Comparison of ENCODE assay signal across 8 mouse cellular contexts in genomic region chr5:83440259-83440658, GRCm38 (mm10).
DNase-seq lines count a peak whose midpoint lies in the region; ATAC-seq lines count a peak whose summit lies in the region.
"Had no signal": no experiment of that assay in that cellular context is flagged by ENCODE, and none has a peak within 500 bp of the region (broad histone marks: within the 10 kb centered on the region; RNA-seq: fewer than 3 reads in every experiment).

No protein-coding gene starts in this region.

- ATAC-seq in midbrain, embryonic 15.5 days (replicated peaks), result no peak
- peak; percentile 48 for ATAC-seq in inflammation-experienced regulatory T-cells, adult 6 months

- no peaks in the 10 kb centered on the region for H3K36me3 ChIP-seq in midbrain, embryonic 10.5 days
- no peaks in the 10 kb centered on the region for H3K36me3 ChIP-seq in midbrain, embryonic 15.5 days (replicated peaks)
- H3K36me3 ChIP-seq: hindbrain, embryonic 15.5 days had no signal

- no peak overlapping the region for H3K4me2 ChIP-seq in midbrain, embryonic 15.5 days
- H3K4me2 ChIP-seq: hindbrain, embryonic 15.5 days had no signal

- no peaks in the 10 kb centered on the region for H3K27me3 ChIP-seq in midbrain, embryonic 10.5 days (ENCODE audit: low read depth, poor library complexity, severe bottlenecking)
- H3K27me3 ChIP-seq in midbrain, embryonic 15.5 days (replicated peaks), result no peaks in the 10 kb centered on the region
- H3K27me3 ChIP-seq: hindbrain, embryonic 15.5 days had no signal

- H3K4me3 ChIP-seq in midbrain, embryonic 10.5 days, result no peak overlapping the region
- no peak overlapping the region for H3K4me3 ChIP-seq in midbrain, embryonic 15.5 days
- H3K4me3 ChIP-seq: hindbrain, embryonic 15.5 days had no signal

- DNase-seq in midbrain, embryonic 10.5 days (ENCODE audit: low spot score), result peak; percentile 44
- peak; percentile 8 to 34 for DNase-seq in adrenal gland, postnatal 36 days
- DNase-seq in embryo, embryonic 11 days, result peak; percentile 59
- DNase-seq in lung, postnatal 10 days, result peak; percentile 25
- peak; percentile 38 for DNase-seq in telencephalon, adult 2 months (ENCODE audit: low read depth, low spot score)

- WGBS in midbrain, embryonic 10.5 days, result 7% methylated on average over 3 of the region's 3 CpGs
- WGBS in midbrain, embryonic 15.5 days, result 8% methylated on average over 3 of the region's 3 CpGs

- no peak overlapping the region for H3K9ac ChIP-seq in midbrain, embryonic 15.5 days
- H3K9ac ChIP-seq: hindbrain, embryonic 15.5 days had no signal

- no peak overlapping the region for H3K27ac ChIP-seq in midbrain, embryonic 10.5 days (replicated peaks)
- no peak overlapping the region for H3K27ac ChIP-seq in midbrain, embryonic 15.5 days
- H3K27ac ChIP-seq: hindbrain, embryonic 15.5 days had no signal

- H3K4me1 ChIP-seq in midbrain, embryonic 10.5 days, result no peaks in the 10 kb centered on the region
- no peaks in the 10 kb centered on the region for H3K4me1 ChIP-seq in midbrain, embryonic 15.5 days
- H3K4me1 ChIP-seq: hindbrain, embryonic 15.5 days had no signal

- H3K9me3 ChIP-seq in midbrain, embryonic 10.5 days (replicated peaks), result no peaks in the 10 kb centered on the region
- no peaks in the 10 kb centered on the region for H3K9me3 ChIP-seq in midbrain, embryonic 15.5 days
- H3K9me3 ChIP-seq: hindbrain, embryonic 15.5 days had no signal
